Mouse (Mus musculus): ENCODE measurements around the gene H2-Ob. TPM values are rescaled to one million over a fixed set of nuclear protein-coding genes. Genes with fewer than 3 reads are reported as not detected.

Gene H2-Ob
- polyA plus RNA-seq, 1 experiment from 2014 or later: 0.30 TPM

DNA sequence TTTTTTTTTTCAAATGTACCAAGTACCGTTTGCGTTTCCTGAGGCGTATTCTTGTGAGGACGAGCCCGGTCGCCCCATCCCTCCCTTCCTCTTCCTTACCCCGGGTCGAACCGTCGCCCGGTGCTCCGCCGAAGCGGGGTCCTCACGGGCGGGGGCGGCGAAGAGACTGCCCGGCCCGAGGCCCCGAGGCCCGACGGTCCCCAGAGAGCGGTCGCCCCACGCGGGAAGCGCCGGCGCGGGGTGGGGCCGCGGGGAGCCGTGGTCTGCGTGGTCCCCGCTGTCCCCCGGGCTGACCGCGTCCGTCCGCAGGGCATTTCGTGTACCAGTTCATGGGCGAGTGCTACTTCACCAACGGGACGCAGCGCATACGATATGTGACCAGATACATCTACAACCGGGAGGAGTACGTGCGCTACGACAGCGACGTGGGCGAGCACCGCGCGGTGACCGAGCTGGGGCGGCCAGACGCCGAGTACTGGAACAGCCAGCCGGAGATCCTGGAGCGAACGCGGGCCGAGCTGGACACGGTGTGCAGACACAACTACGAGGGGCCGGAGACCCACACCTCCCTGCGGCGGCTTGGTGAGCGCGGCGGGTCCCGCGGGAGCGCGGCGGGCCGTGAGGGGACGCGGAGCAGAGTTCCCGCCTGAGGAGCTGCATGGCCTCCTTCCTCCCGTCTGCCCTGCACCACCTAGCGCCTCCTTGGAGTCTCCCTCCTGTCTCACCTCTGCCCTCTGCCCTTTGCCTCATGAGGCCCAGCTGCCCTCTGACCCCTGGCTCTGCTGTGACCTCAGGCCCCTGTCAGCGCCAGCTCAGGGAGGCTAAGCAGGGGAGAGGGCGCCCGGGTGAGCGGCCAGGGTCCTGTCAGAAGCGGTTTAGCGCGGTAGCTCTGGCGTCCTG, 26.0 kb downstream of the H2-Ob start:
- peak; percentile 22; the same call in 1 of the 2 replicates for ATAC-seq
- Histone ChIP-seq H3K9me3 (ENCODE audit: control insufficient read depth) (no peaks in the 10 kb centered on the region), H3K9ac (ENCODE audit: low read depth, low read length) (peak overlapping the region; percentile 51), H3K4me2 (replicated peaks; ENCODE audit: low read depth) (peak overlapping the region; percentile 99), H3K4me3 (ENCODE audit: low read depth, low read length) (peak overlapping the region; percentile 58), H3K4me1 (replicated peaks; ENCODE audit: control insufficient read depth, insufficient read depth, low read length) (peaks cover 3% of the 10 kb centered on the region; the same call in 1 of the 2 replicates), H3K27me3 (replicated peaks; ENCODE audit: control insufficient read depth, insufficient read depth, low read length) (peaks cover 20% of the 10 kb centered on the region), H3K27ac (ENCODE audit: low read depth, low read length) (no peak overlapping the region), H3K36me3 (ENCODE audit: control insufficient read depth, insufficient read depth) (no peaks in the 10 kb centered on the region)
- TF ChIP-seq CTCF (IDR thresholded peaks at IDR 0.05; ENCODE audit: low read depth): peak; percentile 12; the same call in 1 of the 2 replicates
- WGBS: 2% methylated on average over 92 of the region's 93 CpGs

DNA sequence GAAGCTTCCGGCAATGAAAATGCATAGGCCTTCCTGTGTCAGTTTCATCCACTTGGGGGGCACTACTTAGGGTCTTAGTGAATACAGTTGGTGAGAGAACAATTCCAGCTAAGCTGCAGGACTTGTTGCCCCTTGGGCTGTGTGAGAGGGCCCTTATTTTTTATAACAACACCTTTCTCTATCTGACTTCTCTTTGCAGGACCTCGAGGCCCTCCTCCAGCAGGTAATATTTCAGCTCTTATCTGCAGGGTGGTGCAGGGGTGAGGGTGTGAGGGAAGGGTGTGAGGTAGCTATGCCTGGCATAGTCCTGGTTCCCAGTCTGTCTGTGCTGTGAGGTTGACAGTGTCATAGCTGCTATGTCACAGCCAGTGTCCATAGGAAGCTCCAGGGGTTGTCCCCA, 29.6 kb downstream of the H2-Ob start:
- 59% methylated on average over 2 of the region's 2 CpGs for WGBS
- no peak overlapping the region for H3K9ac ChIP-seq (ENCODE audit: low read depth, low read length)
- peaks cover 17% of the 10 kb centered on the region for H3K27me3 ChIP-seq (replicated peaks; ENCODE audit: control insufficient read depth, insufficient read depth, low read length)
- no peak for TF ChIP-seq CTCF (IDR thresholded peaks at IDR 0.05; ENCODE audit: low read depth)
- no peak overlapping the region for H3K4me3 ChIP-seq (ENCODE audit: low read depth, low read length)
- H3K4me1 ChIP-seq (replicated peaks; ENCODE audit: control insufficient read depth, insufficient read depth, low read length): peaks cover 3% of the 10 kb centered on the region; the same call in 1 of the 2 replicates
- no peak for ATAC-seq
- no peaks in the 10 kb centered on the region for H3K36me3 ChIP-seq (ENCODE audit: control insufficient read depth, insufficient read depth)
- no peak overlapping the region for H3K27ac ChIP-seq (ENCODE audit: low read depth, low read length)
- H3K4me2 ChIP-seq (replicated peaks; ENCODE audit: low read depth): no peak overlapping the region
- no peaks in the 10 kb centered on the region for H3K9me3 ChIP-seq (ENCODE audit: control insufficient read depth)

DNA sequence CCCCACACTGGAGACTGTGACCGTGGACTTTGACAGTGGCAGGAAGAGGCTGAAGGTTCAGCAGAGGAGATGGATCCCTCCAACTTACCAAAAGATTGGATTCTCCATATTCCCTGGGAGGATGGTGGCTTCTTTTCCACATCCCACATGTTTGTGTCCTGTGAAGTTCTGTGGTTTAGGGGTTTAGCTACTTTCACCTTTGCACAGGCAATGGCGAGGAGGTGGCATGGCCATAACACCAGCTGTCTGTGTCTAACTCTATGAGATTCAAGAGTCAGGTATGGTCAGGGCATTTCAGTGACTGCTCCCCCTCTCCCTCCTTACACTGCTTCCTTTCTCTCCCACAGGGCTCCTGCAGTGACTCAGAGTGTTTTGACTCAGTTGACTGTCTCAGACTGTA, 30.0 kb downstream of the H2-Ob start:
- 74% methylated on average over 2 of the region's 2 CpGs for WGBS
- no peaks in the 10 kb centered on the region for H3K36me3 ChIP-seq (ENCODE audit: control insufficient read depth, insufficient read depth)
- no peak overlapping the region for H3K4me3 ChIP-seq (ENCODE audit: low read depth, low read length)
- ATAC-seq: no peak
- no peak overlapping the region for H3K4me2 ChIP-seq (replicated peaks; ENCODE audit: low read depth)
- H3K27me3 ChIP-seq (replicated peaks; ENCODE audit: control insufficient read depth, insufficient read depth, low read length): peaks cover 12% of the 10 kb centered on the region
- H3K4me1 ChIP-seq (replicated peaks; ENCODE audit: control insufficient read depth, insufficient read depth, low read length): peaks cover 3% of the 10 kb centered on the region; the same call in 1 of the 2 replicates
- no peak overlapping the region for H3K27ac ChIP-seq (ENCODE audit: low read depth, low read length)
- H3K9me3 ChIP-seq (ENCODE audit: control insufficient read depth): no peaks in the 10 kb centered on the region
- H3K9ac ChIP-seq (ENCODE audit: low read depth, low read length): no peak overlapping the region
- no peak for TF ChIP-seq CTCF (IDR thresholded peaks at IDR 0.05; ENCODE audit: low read depth)

DNA sequence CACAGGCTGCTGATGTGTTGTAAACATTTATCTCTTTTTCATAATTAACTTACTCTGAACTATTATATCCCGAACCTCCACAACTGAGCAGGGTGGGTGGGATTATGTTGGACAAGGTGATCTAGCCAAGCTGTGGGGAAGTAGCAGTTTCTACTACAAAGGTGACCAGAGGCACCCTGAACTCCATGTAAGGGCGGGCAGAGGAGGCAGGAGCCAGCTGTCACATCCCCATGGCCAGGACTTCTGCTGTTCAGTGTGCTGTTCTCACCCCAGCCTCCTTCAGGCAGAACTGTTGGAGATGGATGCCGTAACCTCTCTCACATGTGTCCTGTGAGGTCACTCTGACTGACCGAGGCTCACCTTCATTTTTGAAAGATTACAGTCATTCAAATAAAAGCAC, 31.1 kb downstream of the H2-Ob start:
- H3K27me3 ChIP-seq (replicated peaks; ENCODE audit: control insufficient read depth, insufficient read depth, low read length): peaks cover 2% of the 10 kb centered on the region; the same call in 1 of the 2 replicates
- H3K36me3 ChIP-seq (ENCODE audit: control insufficient read depth, insufficient read depth): no peaks in the 10 kb centered on the region
- no peak overlapping the region for H3K4me2 ChIP-seq (replicated peaks; ENCODE audit: low read depth)
- H3K9ac ChIP-seq (ENCODE audit: low read depth, low read length): no peak overlapping the region
- 65% methylated on average over 4 of the region's 4 CpGs for WGBS
- H3K27ac ChIP-seq (ENCODE audit: low read depth, low read length): no peak overlapping the region
- no peak overlapping the region for H3K4me3 ChIP-seq (ENCODE audit: low read depth, low read length)
- TF ChIP-seq CTCF (IDR thresholded peaks at IDR 0.05; ENCODE audit: low read depth): no peak
- no peaks in the 10 kb centered on the region for H3K9me3 ChIP-seq (ENCODE audit: control insufficient read depth)
- ATAC-seq: no peak
- H3K4me1 ChIP-seq (replicated peaks; ENCODE audit: control insufficient read depth, insufficient read depth, low read length): no peaks in the 10 kb centered on the region

DNA sequence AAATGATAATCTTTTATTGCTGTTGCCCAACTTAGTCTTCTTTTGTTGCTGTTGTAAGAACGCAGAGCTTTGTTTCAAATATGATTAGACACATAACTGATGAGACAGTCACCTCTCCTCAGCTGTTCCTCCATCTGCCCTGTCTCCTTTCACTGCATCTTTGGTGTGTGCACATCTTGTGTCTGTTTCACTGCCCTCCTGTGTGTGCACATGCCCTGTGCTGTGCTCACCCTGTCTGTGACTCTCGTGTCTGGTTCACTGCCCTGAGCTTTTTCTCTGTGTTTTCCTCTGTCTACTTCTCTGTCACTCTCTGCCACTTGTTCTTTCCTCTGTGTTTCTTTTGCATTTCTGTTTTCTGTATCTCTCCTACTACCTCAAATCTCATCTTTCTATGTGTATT, 31.5 kb downstream of the H2-Ob start:
- no peak for ATAC-seq
- Histone ChIP-seq H3K36me3 (ENCODE audit: control insufficient read depth, insufficient read depth) (no peaks in the 10 kb centered on the region), H3K4me1 (replicated peaks; ENCODE audit: control insufficient read depth, insufficient read depth, low read length) (no peaks in the 10 kb centered on the region), H3K9ac (ENCODE audit: low read depth, low read length) (no peak overlapping the region), H3K27me3 (replicated peaks; ENCODE audit: control insufficient read depth, insufficient read depth, low read length) (no peaks in the 10 kb centered on the region), H3K4me3 (ENCODE audit: low read depth, low read length) (no peak overlapping the region), H3K4me2 (replicated peaks; ENCODE audit: low read depth) (no peak overlapping the region), H3K27ac (ENCODE audit: low read depth, low read length) (no peak overlapping the region), H3K9me3 (ENCODE audit: control insufficient read depth) (no peaks in the 10 kb centered on the region)
- 58% methylated on average over 2 of the region's 2 CpGs for WGBS
- TF ChIP-seq CTCF (IDR thresholded peaks at IDR 0.05; ENCODE audit: low read depth): no peak

DNA sequence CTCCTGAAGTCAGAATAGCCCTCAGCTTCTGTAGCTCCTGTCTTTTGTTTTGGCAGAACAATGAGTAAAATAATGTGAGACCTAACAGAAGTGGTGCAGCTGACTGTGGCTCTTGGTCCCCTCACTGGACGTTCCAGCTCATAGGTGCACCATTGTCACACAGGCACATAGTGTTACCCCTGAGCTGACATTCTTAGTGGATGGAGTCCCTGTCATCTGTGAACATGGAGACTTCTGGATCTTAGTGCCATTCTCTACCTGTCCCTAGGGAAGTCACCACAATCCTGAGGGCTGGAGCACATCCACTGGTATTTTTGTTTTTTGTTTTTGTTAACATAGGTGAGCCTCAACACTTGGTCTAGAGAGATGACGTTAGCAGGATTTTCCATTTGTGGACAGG, 32.2 kb downstream of the H2-Ob start:
- Histone ChIP-seq H3K9ac (ENCODE audit: low read depth, low read length) (no peak overlapping the region), H3K27me3 (replicated peaks; ENCODE audit: control insufficient read depth, insufficient read depth, low read length) (no peaks in the 10 kb centered on the region), H3K4me3 (ENCODE audit: low read depth, low read length) (no peak overlapping the region), H3K27ac (ENCODE audit: low read depth, low read length) (no peak overlapping the region), H3K4me2 (replicated peaks; ENCODE audit: low read depth) (no peak overlapping the region), H3K36me3 (ENCODE audit: control insufficient read depth, insufficient read depth) (no peaks in the 10 kb centered on the region), H3K9me3 (ENCODE audit: control insufficient read depth) (no peaks in the 10 kb centered on the region), H3K4me1 (replicated peaks; ENCODE audit: control insufficient read depth, insufficient read depth, low read length) (no peaks in the 10 kb centered on the region)
- ATAC-seq: no peak
- no peak for TF ChIP-seq CTCF (IDR thresholded peaks at IDR 0.05; ENCODE audit: low read depth)
- 73% methylated on average over 2 of the region's 2 CpGs for WGBS
